Mouse (Mus musculus) heart, adult 2 months (tissue): ENCODE measurements around the gene Skint2. TPM values are rescaled to one million over a fixed set of nuclear protein-coding genes. Genes with fewer than 3 reads are reported as not detected.

ENCODE experiments used
- DNase-seq, 2 experiments: peaks; one replicate each; pipeline ENCODE4 v3.0.0; 2021
- H3K27ac ChIP-seq: fragments of 200-600 bp; 2 replicates; pipeline ENCODE4 v1.8.1; 2022
- H3K27me3 ChIP-seq: fragments of 200-500 bp; 2 replicates; pipeline ENCODE4 v1.6.1; 2012; ENCODE audit warnings: mild to moderate bottlenecking, low read length, inconsistent platforms, mixed read lengths; ENCODE audit not compliant: control insufficient read depth, insufficient read depth
- H3K36me3 ChIP-seq: fragments of 200-500 bp; 2 replicates; pipeline ENCODE4 v1.6.1; 2012; ENCODE audit warnings: low read length, inconsistent platforms; ENCODE audit not compliant: control insufficient read depth, insufficient read depth
- H3K4me1 ChIP-seq: fragments of 200-500 bp; 2 replicates; pipeline ENCODE4 v1.6.1; 2011; ENCODE audit warnings: low read length; ENCODE audit not compliant: control insufficient read depth, insufficient read depth
- H3K4me3 ChIP-seq: fragments of 200-600 bp; 2 replicates; pipeline ENCODE4 v1.8.1; 2022
- H3K79me2 ChIP-seq: fragments of 200-500 bp; replicated peaks from 2 replicates; pipeline ENCODE4 v1.6.1; 2012; ENCODE audit warnings: mild to moderate bottlenecking, inconsistent platforms, low read length, moderate library complexity, mixed read lengths; ENCODE audit not compliant: control insufficient read depth, insufficient read depth
- H3K9ac ChIP-seq: fragments of 200-500 bp; 2 replicates; pipeline ENCODE4 v1.6.1; 2012; ENCODE audit warnings: low read depth, mild to moderate bottlenecking, control low read depth, inconsistent platforms, low read length, mixed read lengths
- CTCF ChIP-seq: fragments of 200-600 bp; IDR thresholded peaks from 2 replicates; pipeline ENCODE4 v1.8.1; 2022; ENCODE audit warnings: antibody characterized with exemption, mild to moderate bottlenecking, moderate library complexity
- EP300 ChIP-seq: fragments of 200-500 bp; IDR thresholded peaks from 2 replicates; pipeline ENCODE4 v1.6.1; 2011; ENCODE audit warnings: low read depth, low read length, control low read depth; ENCODE audit not compliant: insufficient read depth
- POLR2A ChIP-seq: fragments of 200-500 bp; IDR thresholded peaks from 2 replicates; pipeline ENCODE4 v1.6.1; 2011; ENCODE audit warnings: mild to moderate bottlenecking, low read depth, low read length, control low read depth; ENCODE audit not compliant: insufficient read depth
- WGBS: fragments of 180-500 bp; shearing (Covaris S2); methylation state at CpG from one replicate; pipeline ENCODE4 v1.1.7; 2018; 5-methylcytosine and 5-hydroxymethylcytosine counted together
- intact Hi-C: fragments of 180-260 bp; cut with DNase I; formaldehyde crosslinking; loops from one replicate; pipeline ENCODE4 v1.15.1; 2025
- long read RNA-seq: library from polyadenylated mRNA; stranded (forward); transcript quantifications from one replicate; pipeline ENCODE4 v2.0.0, GENCODE M21; 2021
- polyA plus RNA-seq: library from polyadenylated mRNA; depleted of rRNA; stranded (reverse); fragments of >200 nt; gene quantifications from 2 replicates; pipeline ENCODE4 v1.2.3, GENCODE M21; 2012; rRNA removed
- total RNA-seq, 2 experiments: library from RNA; stranded (reverse); gene quantifications; 2 replicates each; pipeline ENCODE4 v1.2.3; 2021

The Skint2 gene
- total RNA-seq (not detected), polyA plus RNA-seq (not detected in 2 replicates)
- long read RNA-seq = 0 reads

- H3K79me2 ChIP-seq = no peaks in the 10 kb centered on the region
- H3K27me3 ChIP-seq = no peaks in the 10 kb centered on the region
- intact Hi-C loops = no loop called here
- H3K4me3 ChIP-seq = no peak within 1 kb of the TSS
- 64% methylated on average over 2 of the region's 2 CpGs for WGBS
- DNase-seq = no peak
- no peaks in the 10 kb centered on the region for H3K4me1 ChIP-seq
- no peak within 1 kb of the TSS for H3K9ac ChIP-seq
- no peak within 1 kb of the TSS for H3K27ac ChIP-seq
- TF ChIP-seq EP300 = no peak
- TF ChIP-seq POLR2A = no peak
- no peak for TF ChIP-seq CTCF
- no peaks in the 10 kb centered on the region for H3K36me3 ChIP-seq
Observed at GRCm38 (mm10) chr4:112556894-112557293, at the start of gene Skint2. Gene Skint2, plus strand, starts transcription at chr4:112557194.

Other genes with a start within 250 kb of the Skint2 start
- not detected for gene Skint9, start 123.2 kb upstream of the Skint2 start, total RNA-seq
- not detected in 2 replicates for gene Skint9, start 123.2 kb upstream of the Skint2 start, polyA plus RNA-seq
- not detected for gene Skint10, start 217.7 kb downstream of the Skint2 start, total RNA-seq
- not detected in 2 replicates for gene Skint10, start 217.7 kb downstream of the Skint2 start, polyA plus RNA-seq